Mouse (Mus musculus) adrenal gland, postnatal 4 days (tissue): ENCODE data around the gene Maff. TPM values are rescaled to one million over a fixed set of nuclear protein-coding genes. Genes with fewer than 3 reads are reported as not detected.
A peak's percentile ranks its signal among the peaks of the same experiment; 100 is the strongest.

Experiments
- DNase-seq, 2 experiments: peaks; one replicate each; pipeline ENCODE4 v3.0.0; 2021 to 2022; ENCODE audit warnings: low spot score in 2 of 2, mixed read lengths in 2 of 2
- long read RNA-seq, 2 experiments: library from polyadenylated mRNA; stranded (forward); transcript quantifications; one replicate each; pipeline ENCODE4 v2.0.0; 2021
- total RNA-seq, 2 experiments: library from RNA; stranded (reverse); gene quantifications; 2 replicates each; pipeline ENCODE4 v1.2.3; 2021

Gene Maff
- total RNA-seq, result 1 to 10 TPM; 3.2 to 4.6 TPM
- long read RNA-seq, experiment 1, result 0 reads
- long read RNA-seq, experiment 2, result 0 reads

DNA sequence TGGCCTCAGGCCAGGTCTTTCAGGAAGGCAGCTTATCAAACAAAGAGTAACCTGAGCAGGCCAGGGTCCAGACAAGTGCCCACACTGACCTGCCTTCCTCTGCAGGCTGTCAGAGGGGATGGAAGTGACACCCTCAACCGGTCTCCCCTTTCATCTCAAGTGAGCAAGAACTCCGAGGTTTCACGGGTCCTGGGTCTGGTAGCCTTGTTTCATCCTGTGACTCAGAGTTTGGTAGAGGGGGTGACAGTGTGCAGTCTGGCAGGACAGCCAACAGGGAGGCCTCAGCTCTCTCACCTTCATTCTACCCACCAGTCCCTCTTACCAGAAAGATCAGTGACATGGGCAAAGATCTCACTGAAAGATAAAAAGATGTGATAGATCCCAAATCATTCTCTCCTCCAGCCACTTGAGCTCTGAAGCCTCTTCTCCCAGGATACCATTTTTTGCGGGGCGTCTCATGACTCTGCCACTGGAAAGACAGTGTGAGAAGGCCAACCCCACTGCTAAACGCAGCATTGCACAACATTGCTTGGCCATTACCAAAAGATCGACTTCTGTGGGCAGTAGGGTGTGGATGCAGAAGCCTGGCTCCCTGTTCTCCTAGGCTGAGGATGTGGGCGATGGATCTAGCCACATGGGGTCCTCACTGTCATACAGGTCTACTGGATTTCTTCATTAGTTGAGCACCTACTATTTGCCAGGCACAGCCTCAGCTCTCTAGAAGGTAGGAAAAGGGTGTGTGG is at the start of gene Maff:
Gene Maff, plus strand, starts transcription at position 571 of the 743 bp plus-strand sequence.
- no peak for DNase-seq

DNA sequence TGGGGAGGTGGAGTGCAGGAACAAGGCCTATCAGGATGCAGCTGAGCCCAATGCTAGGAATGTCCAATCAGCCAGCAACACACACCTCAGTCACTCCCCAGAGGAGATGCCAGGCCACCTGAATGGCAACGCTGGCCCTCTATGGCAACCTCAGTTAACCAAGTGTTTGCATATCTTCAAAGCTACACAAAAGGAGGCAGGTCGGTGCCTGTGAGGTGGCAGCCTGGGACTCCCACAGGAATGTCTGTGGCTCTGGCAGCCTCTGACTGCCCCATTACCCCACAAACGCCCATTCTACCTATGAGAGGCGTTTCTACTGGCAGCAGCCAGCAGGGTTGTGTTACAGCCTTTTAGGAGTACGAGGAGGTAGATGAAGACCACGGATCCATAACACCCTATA is 47.9 kb upstream of the Maff start:
- no peak for DNase-seq

DNA sequence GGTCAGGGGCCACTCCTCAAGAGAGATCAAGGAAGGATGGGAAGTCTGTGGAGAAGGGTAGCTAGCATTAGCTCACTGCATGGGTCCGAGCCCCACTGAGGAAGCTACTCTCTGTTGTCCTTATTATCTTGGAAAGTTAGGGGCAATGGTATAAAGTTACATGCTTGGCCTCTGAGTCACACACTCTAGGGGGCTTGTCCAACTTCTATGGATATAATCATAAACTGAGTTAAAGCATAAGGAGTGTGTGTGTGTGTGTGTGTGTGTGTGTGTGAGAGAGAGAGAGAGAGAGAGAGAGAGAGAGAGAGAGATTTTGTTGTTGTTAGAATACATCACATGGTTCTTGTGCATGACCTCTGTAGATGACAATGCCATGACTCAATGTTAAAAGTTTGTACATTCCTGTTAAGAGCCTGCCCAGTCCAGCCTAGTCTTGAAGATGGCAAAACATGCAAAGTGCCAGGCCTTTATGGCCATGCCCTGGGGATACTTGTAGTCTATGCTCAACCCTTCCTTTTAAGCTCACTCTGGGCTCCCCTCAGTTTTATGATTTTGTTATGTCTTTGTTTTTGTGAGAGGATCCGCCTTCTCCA is 46.8 kb upstream of the Maff start:
- DNase-seq, result no peak

DNA sequence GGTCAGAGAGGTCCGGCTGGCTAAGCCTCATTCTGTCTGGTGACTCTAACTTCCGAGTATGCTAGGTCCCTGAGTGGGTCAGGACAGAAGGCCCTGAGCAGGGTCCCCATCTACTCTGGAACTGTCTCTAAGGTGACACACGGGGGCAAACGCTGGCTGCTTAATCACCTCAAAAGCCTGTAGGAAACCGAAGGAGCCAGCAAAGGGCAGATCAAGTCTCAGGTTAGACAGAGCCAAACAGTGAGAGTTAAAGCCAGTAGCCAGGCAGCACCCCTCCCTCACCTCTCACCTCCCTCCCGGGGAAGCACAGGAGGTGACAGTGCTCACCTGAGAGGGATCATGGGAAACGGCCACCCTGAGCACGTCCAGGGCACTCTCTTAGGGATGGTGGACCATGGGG is 42.7 kb upstream of the Maff start:
- DNase-seq, result no peak

DNA sequence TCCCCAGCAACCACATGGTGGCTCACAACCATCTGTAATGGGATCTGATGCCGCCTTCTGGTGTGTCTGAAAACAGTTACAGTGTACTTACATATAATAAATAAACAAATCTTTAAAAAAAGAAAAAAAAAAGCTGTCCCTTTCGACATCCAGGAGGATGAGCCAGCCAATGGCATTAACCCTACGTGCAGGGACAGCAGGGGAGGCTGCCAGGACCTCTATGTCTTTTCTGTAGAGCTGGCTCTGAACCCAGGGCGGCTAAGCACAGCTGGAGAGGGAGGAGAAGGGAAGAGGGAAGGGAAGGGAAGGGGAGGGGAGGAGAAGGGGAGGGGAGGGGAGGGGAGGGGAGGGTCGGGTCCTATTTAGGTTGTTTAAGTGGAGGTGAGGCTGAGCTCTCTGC is 41.6 kb upstream of the Maff start:
- DNase-seq, result no peak

DNA sequence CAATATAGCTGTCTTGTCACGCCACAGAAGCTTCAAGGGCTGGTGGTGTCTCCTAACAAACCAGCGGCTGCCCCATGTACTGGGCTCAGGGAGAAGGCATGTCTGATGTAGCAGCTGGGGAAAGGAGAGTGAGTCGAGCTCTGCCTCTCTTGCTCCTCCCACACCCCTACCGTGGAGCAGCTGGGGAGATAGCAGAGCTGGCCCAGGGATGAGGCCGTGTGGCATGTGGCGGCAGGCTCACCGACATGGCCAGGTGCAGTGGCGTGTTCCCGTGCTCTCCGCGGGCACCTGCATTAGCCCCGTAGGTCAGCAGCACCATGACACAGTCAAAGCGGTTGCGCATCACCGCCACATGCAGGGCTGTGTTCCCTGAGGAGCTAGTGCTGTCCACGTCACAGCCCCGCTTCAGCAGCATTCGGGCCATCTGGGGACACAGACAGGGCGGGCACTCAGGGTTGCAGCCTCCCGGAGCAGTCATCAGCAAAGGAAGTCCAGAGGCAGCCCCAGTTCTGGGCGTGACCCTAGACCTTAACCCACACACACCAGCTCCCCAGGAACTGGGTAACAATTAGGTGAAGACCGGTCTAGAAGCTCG is 40.3 kb upstream of the Maff start:
- no peak for DNase-seq

DNA sequence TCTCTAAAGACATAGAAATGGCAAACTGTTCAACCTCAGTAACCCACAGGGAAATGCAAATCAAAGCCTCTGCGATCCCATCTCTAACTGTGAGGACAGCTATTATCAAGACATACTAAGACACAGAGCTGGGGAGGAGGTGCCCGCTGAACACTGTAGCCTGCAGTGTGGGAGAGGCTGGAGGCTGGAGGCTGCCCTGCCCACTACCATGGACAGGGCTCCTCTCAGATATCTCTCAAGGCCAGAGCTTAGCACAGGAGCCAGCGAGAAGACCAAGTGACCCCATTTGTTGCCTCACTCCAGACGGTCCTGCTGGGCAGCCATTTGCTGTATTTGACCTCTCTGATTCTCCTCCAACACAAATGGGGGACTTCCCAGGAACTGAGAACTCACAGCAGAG is 38.6 kb upstream of the Maff start:
- no peak for DNase-seq

DNA sequence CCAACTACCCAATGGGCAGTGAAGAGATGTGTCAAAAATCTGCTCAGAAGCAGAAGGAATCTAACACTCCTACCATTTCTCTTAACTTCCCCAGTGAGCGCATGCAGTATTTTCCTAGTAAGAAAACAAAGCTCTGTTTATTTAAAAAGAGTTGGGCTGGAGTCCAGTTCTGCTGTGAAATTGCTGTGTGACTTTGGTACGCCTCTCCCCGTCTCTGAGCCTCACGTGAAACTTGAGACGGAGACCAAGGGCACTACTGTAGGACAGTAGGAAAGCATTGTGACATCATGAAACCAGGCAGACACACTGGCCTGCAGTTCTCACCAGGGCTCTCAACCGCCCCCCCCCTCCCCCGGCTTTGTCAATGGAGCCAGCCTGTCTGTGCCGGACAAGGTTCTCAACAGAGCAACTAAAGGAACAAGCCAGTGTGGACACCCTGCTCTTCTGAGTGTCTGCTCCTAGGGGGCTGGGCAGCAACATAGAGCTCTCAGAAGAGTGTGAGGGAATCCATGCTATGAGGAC is 32.5 kb upstream of the Maff start:
- no peak for DNase-seq

DNA sequence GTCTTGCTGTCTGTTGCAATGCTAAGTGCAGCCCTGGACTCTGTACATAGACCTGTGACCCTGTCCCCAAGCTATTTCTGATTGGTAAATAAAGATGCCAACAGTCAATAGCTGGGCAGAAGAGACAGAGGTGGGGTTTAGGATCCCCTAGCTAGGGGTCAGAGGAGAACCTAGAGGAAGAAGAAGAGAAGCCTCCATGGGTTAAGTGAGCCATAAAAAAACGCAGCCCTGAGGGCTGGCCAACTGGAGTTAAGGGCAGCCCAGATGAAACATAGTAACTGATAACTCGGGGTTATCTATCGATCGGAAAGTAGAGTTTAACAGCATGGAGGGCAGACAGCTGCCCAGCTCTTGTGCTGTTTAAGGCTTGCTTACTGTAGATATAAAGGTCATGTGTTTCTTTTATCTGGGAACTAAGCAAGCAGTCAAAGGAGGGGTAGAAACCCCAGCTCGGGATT is 24.7 kb upstream of the Maff start:
- no peak for DNase-seq

DNA sequence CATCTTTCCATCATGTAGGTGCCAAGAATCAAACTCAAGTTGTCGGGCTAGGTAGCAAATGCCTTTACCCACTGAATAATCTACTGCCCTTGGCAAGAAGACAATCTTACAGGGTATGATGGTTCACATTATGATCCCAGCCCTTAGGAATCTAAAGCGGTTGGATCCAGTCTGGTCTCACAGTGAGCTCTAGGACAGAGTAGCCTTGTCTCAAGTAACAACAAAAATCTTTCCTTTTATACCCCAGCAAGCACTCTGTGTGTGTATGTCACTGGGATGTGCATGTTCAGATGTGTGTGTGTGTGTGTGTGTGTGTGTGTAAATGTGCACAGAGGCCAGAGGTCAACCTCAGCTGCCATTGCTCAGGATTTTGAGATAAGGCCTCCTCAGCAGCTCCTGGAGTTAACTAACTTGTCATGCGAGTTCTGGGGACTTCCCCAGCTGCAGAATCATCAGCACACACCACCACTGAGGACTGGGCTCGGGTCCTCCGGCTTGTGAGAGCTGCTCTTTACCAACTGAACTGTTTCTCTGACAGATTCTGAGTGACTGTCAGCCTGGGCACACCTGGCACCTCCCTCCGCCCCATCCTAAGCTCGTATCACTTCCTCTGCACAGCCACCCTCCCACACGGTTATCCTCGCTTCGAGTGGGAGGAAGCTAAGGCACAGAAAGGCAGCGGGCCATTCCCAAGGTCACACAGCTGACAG is 24.0 kb upstream of the Maff start:
- no peak for DNase-seq

DNA sequence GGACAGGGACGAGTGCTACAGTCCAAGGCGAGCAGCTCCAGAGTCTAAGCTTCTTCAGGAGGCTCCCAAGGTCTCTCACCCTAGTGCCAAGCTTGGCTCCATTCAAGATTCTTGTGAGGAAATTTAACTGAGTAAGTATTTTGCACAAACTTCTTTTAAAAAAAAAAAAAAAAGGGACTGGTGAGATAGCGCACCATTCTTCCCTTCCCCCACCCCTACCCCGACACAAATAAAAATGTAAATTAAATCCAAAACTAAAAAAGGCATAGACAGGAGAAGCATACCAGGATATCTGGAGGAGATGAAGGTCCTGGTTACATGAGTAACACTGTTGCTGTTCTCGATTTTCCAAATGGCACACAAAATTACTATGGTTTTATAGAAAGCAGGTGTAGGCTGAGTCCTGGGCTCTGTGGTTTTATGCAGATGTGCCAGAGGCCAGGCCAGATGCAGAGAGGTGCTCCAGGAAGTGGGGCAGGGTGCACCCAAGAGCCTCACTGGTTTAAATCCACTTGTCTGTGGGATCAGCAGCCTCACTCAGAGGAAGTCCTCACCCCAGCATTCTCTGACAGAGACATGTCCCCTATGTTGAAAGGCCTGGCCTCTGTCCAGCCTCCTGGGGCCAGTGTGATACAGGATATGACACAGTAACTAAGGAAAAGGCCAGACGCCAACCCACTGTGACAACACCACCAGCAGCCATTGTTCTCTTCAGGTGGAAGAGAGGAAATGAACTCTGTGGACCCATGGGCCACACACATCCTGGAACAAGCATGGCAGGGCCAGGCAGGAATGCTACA is 23.2 kb upstream of the Maff start:
- DNase-seq, result peak in 1 of 2 experiments; percentile 49

DNA sequence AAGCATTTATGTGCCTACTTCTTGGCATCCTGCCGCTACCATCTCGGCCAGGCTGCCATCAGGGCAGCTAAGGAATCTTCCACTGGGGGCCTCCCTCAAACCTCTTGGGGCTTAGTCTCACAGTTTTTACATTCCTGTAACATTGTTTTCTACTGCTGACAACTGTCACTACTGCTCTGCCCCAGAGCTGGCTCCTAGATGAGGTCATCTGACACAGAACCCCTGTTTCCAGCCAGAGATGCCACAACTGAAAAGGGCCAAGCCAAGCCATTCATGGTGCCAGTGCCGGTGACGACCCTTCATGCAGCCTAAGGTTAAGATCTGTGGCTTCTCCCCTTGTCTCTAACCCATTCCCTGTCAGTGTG is 22.6 kb upstream of the Maff start:
- DNase-seq, result no peak

DNA sequence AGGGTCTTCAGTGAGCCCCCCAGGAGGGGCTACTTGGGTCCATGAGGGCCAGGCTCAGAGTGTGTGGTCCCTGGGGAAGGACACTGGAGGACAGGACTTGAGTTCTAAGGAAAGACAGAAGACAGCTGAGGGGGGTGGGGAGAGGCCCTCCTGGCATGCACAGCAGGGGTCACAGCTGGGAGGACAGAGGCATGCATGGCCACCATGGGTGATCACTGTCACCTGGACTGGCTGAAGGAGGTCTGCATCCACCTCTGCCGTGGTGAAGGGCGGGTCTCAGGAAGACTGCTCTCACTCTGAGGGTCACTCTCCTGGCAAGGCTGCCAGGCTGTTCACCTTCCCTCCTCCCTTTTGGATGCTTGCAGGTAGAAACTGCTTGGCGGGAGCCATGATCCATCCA is 22.0 kb upstream of the Maff start:
- DNase-seq, result no peak

DNA sequence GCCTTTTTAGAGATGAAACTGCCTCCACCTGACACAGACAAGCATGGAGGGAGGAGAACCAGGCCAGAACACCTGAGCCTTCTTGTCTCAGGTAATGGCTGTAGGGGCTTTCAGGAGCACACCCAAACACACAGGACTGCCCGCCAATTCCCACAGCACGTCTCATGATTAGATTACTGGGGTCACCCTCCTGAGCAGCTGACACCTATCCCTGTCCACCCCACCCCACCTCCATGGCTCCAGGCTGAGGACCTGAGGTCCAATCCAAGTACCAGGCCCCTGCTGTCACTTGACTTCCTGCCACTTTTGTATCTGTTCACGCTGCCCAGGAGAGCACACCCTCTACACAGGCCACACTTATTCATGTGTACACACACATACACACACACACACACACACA is 20.7 kb upstream of the Maff start:
- DNase-seq, result no peak

DNA sequence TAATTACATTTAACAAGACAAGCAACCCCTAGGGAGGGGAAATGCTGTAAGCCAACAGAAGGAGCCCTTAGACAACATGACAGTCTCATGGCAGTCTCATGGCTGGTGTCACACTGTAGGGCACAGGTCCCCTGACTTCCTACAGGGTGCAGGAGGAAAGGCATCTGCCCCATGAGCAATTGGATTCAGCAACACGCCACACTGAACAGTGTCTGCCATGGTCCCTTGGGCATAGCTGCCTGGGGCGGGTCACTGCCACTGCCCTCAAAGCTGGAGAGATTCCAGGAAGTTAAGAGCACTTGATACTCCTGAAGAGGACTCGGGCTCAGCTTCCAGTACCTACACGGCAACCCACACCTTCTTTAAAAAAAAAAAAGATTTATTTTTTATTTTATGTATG is 20.2 kb upstream of the Maff start:
- no peak for DNase-seq

DNA sequence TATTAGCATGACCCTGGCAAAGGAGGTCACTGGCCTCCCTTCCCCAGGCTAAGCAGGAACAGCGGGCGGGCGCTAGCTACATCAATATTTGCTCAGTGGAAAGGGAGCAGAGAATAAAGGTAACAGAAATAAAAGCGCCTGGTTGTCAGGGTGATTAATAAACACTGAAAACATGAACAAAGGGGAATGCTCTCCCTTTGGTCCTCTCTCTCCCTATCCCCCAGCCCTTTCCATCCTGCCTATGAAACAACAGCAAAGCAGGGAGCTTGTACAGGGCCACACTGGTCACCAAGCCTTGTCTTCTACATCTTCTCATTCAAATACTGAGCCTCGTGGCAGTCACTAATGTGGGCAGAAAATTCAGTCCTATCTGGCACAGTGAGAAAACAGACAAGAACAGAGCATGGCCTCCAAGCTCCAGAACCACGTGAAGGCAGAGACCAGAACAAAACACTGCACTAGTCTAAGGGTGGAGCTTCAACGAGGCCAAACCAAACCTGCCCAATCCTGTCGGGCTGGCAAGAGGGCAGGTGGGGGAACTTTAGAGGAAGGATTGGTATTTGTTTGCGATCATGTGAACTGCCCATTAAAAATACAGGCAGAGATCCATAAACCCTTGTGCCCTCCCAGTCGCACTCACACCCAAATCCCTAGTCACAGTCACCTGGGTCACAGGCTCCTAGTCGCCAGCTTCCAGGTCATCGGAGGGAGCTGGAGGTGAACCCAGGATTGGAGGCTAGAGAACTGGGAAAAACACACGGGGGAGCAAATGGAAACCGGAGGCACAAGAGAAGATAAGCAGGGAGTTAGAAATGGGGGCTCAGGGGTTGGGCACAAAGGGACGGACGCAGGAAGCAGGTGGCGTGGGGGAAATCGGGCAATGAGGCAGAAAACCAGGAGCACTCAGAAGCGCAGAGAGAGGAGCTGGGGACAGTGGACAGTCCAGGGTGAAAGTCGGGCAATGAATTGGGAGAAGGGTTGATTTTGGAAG is 19.2 kb upstream of the Maff start:
- DNase-seq, result no peak

DNA sequence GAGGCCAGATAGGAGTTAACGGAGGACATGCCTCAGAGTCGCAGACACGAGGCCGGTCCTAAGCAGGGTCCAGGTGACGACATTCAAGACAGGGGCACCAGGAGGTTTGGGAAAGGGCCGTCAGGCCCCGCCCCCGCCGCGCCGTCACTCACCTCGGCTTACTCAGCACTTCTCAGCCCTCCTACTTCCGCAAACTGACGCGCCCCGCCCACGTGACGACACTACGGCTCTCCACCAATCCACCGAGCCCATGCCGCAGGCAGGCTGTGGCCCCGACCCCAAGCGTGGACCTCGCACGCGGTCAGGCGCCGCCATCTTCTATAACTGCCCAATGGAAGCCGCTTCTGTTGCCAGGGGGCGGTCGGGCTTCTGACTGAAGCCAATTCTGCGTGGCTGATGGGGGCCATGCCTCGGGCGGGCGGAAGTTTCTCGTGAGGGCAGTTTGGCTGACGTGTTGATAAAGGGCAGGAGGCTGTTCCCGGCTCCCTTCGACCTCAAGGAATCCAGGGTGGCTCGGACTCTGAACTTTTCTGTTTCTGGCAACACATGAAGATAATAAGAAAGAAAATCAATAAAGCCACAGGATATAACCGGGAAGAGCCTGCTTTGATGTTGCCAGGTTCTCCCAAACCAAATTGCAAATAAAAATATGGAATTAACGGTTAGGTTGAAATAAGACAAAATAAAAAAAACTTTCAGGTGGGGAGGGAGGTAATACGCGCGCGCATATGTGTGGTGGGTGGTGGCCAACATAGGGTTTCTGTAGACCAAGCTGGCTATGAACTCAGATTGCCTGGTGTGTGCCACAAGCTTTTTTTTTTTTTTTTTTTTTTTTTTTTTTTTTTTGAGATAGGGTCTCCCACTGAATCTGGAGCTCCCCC is 18.1 kb upstream of the Maff start, which contains the start of gene Pla2g6:
Gene Pla2g6, minus strand, starts transcription at position 333 of the 881 bp plus-strand sequence.
- peak; percentile 97 to 98 for DNase-seq

DNA sequence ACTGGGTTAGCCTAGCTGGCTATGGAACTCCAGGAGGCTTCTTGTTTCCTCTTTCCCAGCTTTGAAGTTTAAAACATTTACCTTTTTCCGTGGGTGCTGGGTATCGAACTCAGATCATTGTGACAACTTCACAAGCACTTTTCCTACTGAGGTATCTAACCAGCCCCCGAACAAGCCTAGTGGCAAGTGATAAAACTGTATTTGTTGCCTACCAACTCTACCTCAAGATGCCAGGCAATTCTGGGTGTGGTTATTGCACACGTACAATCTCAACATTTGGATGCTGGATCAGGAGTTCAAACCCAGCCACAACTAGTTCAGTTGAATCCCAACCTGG is 17.5 kb upstream of the Maff start:
- no peak for DNase-seq
